Mouse (Mus musculus) CD8-positive naive resting alpha-beta T cell, adult 57 days (primary cell): Measurements from ENCODE around the gene Vmn1r131. TPM values are rescaled to one million over a fixed set of nuclear protein-coding genes. Genes with fewer than 3 reads are reported as not detected.

Experiments used
- total RNA-seq: library from RNA; stranded (reverse); gene quantifications from one replicate; pipeline ENCODE4 v1.2.4, GENCODE M21; 2023

Vmn1r131 gene
- total RNA-seq = not detected

DNA sequence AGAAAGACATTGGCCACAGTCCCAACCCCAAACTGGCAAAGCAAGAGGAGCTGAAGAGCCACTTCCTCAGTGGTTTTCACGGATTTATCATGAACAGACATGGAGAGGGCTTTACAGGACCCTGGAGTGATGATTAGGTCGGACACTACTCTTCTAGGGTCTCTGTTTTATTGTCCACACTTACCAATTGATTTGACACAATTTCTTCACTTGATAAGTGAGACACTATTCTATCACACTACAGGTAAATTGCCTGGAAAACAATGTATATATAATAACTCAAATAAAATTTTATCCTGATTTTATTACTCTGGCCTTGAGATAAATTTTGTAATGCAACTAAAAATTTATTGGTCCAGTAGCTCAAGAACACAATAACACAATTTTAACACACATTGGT, at the start of gene Vmn1r131:
Gene Vmn1r131 (minus strand): TSS at position 101 of the 400 bp plus-strand sequence.

DNA sequence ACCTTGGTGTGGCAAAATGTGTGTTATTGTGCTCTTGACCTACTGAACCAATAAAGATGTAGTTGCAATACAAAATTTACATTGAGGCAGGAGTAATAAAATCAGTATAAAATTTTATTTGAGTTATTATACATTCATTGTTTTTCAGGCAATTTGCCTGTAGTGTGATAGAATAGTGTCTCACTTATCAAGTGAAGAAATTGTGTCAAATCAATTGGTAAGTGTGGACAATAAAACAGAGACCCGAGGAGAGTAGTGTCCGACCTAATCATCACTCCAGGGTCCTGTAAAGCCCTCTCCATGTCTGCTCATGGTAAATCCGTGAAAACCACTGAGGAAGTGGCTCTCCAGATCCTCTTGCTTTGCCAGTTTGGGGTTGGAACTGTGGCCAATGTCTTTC, 34.4 kb downstream of the Vmn1r131 start, which contains the start of gene Vmn1r130:
Gene Vmn1r130 (plus strand): TSS at position 301 of the 400 bp plus-strand sequence.

Other genes with a start within 250 kb of the Vmn1r131 start
- not detected for gene Vmn1r126, start 244.6 kb downstream of the Vmn1r131 start, total RNA-seq
- gene Vmn1r127, start 226.2 kb downstream of the Vmn1r131 start, total RNA-seq = not detected
- not detected for gene Vmn1r128, start 196.7 kb downstream of the Vmn1r131 start, total RNA-seq
- not detected for gene Vmn1r129, start 184.8 kb downstream of the Vmn1r131 start, total RNA-seq
- not detected for gene Gm6882, start 113.3 kb downstream of the Vmn1r131 start, total RNA-seq
- not detected for gene Vmn1r130, start 34.3 kb downstream of the Vmn1r131 start, total RNA-seq
- gene Vmn1r132, start 68.0 kb upstream of the Vmn1r131 start, total RNA-seq = not detected
- not detected for gene Gm4175, start 215.4 kb upstream of the Vmn1r131 start, total RNA-seq